Mouse (Mus musculus) heart, postnatal 14 days (tissue): ENCODE results near the gene Atp5b. TPM values are rescaled to one million over a fixed set of nuclear protein-coding genes. Genes with fewer than 3 reads are reported as not detected.

Source experiments
- microRNA-seq, 2 experiments: library from miRNA; unstranded; fragments of <30 nt; microRNA quantifications; one replicate each; pipeline ENCODE4 v1.2.0; 2021 to 2022
- total RNA-seq, 2 experiments: library from RNA; stranded (reverse); gene quantifications; 2 replicates each; pipeline ENCODE4 v1.2.3; 2021

The Atp5b gene
- total RNA-seq, 2 experiments from 2014 or later = 8,344 to 8,412 TPM

Small RNA genes within 50 kb of the gene (microRNA-seq; reads per million reads assigned to microRNA genes)
- gene Mir677 = 19.6 to 21.8 reads per million in 2 experiments

Other genes with a start within 250 kb of the Atp5b start
- gene Rdh19, start 233.3 kb upstream of the Atp5b start, total RNA-seq = not detected
- not detected for gene Rdh16f2, start 216.8 kb upstream of the Atp5b start, total RNA-seq
- not detected for gene Rdh7, start 194.5 kb upstream of the Atp5b start, total RNA-seq
- gene Sdr9c7, start 184.8 kb upstream of the Atp5b start, total RNA-seq = under 1 TPM in 1 of 2 experiments, not detected in 1; 0.07 TPM
- not detected for gene Hsd17b6, start 75.7 kb upstream of the Atp5b start, total RNA-seq
- 1 to 10 TPM; 2.6 to 4.5 TPM for gene Prim1, start 68.1 kb upstream of the Atp5b start, total RNA-seq
- gene Naca, start 47.7 kb upstream of the Atp5b start, total RNA-seq = 100 to 1,000 TPM; 510 TPM
- 10 to 100 TPM; 71.7 to 80.0 TPM for gene Ptges3, start 24.3 kb upstream of the Atp5b start, total RNA-seq
- 10 to 100 TPM; 27.2 to 27.4 TPM for gene Baz2a, start 8.3 kb downstream of the Atp5b start, total RNA-seq
- gene Rbms2, start 97.0 kb downstream of the Atp5b start, total RNA-seq = 10 to 100 TPM; 79.3 to 82.2 TPM
- under 1 TPM; 0.60 to 0.90 TPM for gene Gls2, start 111.2 kb downstream of the Atp5b start, total RNA-seq
- gene Spryd4, start 128.5 kb downstream of the Atp5b start, total RNA-seq = 10 to 100 TPM; 40.5 to 43.3 TPM
- not detected for gene Mip, start 142.6 kb downstream of the Atp5b start, total RNA-seq
- 10 to 100 TPM in 1 of 2 experiments, 1 to 10 TPM in 1; 6.6 to 11.1 TPM for gene Timeless, start 148.8 kb downstream of the Atp5b start, total RNA-seq
- under 1 TPM in 1 of 2 experiments, not detected in 1; 0.19 TPM for gene Apon, start 170.8 kb downstream of the Atp5b start, total RNA-seq
- not detected for gene Apof, start 185.4 kb downstream of the Atp5b start, total RNA-seq
- gene Stat2, start 187.3 kb downstream of the Atp5b start, total RNA-seq = 10 to 100 TPM; 10.5 to 11.2 TPM
- gene Il23a, start 215.5 kb downstream of the Atp5b start, total RNA-seq = under 1 TPM; 0.22 to 0.26 TPM
- gene Pan2, start 220.1 kb downstream of the Atp5b start, total RNA-seq = 10 to 100 TPM; 13.2 to 13.7 TPM
- gene Cnpy2, start 239.2 kb downstream of the Atp5b start, total RNA-seq = 10 to 100 TPM; 58.1 to 66.7 TPM